Mouse (Mus musculus) hindbrain, embryonic 10.5 days (tissue): ENCODE measurements around the gene Ccdc97. TPM values are rescaled to one million over a fixed set of nuclear protein-coding genes. Genes with fewer than 3 reads are reported as not detected.
A peak's percentile ranks its signal among the peaks of the same experiment; 100 is the strongest.

Source experiments
- DNase-seq: peaks from one replicate; pipeline ENCODE4 v3.0.0-alpha.2; 2017; ENCODE audit warnings: low spot score
- H3K27ac ChIP-seq: fragments of 300-500 bp; sonication (generic); 2 replicates; pipeline ENCODE4 v1.5.1; 2016; ENCODE audit warnings: mild to moderate bottlenecking, moderate library complexity
- H3K27me3 ChIP-seq: fragments of 300-500 bp; sonication (generic); 2 replicates; pipeline ENCODE4 v1.6.1; 2016; ENCODE audit warnings: mild to moderate bottlenecking; ENCODE audit not compliant: poor library complexity, insufficient read depth, severe bottlenecking
- H3K36me3 ChIP-seq: fragments of 300-500 bp; sonication (generic); 2 replicates; pipeline ENCODE4 v1.6.1; 2016; ENCODE audit warnings: mild to moderate bottlenecking, moderate library complexity
- H3K4me1 ChIP-seq: fragments of 300-500 bp; sonication (generic); replicated peaks from 2 replicates; pipeline ENCODE4 v1.6.1; 2016; ENCODE audit warnings: mild to moderate bottlenecking
- H3K4me3 ChIP-seq: fragments of 300-500 bp; sonication (generic); 2 replicates; pipeline ENCODE4 v1.5.1; 2016; ENCODE audit warnings: mild to moderate bottlenecking, moderate library complexity
- H3K9me3 ChIP-seq: fragments of 300-500 bp; sonication (generic); 2 replicates; pipeline ENCODE4 v1.6.1; 2016; ENCODE audit warnings: mild to moderate bottlenecking, moderate library complexity
- whole genome bisulfite sequencing: fragments of 180-500 bp; shearing (Covaris S2); methylation state at CpG from one replicate; pipeline ENCODE4 v1.1.7; 2016; 5-methylcytosine and 5-hydroxymethylcytosine counted together
- polyA plus RNA-seq: library from polyadenylated mRNA; unstranded; fragments of >200 nt; fragmentation: Nextera tagmentation; extraction: Ambion mirVana; gene quantifications from 2 replicates; pipeline ENCODE4 v1.2.1, GENCODE M21; 2016

Ccdc97 gene
- polyA plus RNA-seq, 1 experiment from 2014 or later = 44.0 TPM

DNA sequence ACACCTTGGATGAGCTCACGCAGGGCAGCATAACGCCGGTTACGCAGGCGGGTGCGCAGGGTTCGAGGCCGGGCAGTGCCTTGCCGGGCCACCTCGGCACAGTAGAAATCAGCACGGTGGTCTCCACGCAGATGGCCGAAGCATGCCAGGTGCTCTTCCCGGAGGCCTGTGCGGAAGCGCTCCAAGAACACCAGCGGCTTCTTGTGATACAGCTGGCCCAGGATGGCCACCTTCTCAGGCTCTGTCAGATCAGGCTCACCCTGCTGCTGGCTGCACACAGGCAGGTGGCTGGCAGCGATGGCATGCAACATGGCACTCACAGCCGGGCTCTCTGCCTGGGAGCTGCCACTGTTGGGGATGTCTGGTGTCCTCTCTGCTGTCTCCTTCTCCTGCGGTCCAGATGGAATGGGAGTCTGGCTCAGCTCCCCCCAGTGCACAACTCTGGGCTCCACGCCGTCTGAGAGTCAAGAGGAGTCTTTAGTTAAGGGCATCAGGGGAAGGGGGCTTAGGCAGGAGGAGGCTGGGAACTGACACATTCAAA lies 3.1 kb downstream of the Ccdc97 start:
- Histone ChIP-seq H3K4me1 (peaks cover 38% of the 10 kb centered on the region), H3K27ac (no peak overlapping the region), H3K4me3 (no peak overlapping the region), H3K9me3 (0 out of 2 replicates have a peak, but pooled peaks cover 2% of the 10 kb centered on the region), H3K27me3 (no peaks in the 10 kb centered on the region), H3K36me3 (peaks cover 66% of the 10 kb centered on the region)
- DNase-seq = no peak
- 97% methylated on average over 22 of the region's 22 CpGs for WGBS

DNA sequence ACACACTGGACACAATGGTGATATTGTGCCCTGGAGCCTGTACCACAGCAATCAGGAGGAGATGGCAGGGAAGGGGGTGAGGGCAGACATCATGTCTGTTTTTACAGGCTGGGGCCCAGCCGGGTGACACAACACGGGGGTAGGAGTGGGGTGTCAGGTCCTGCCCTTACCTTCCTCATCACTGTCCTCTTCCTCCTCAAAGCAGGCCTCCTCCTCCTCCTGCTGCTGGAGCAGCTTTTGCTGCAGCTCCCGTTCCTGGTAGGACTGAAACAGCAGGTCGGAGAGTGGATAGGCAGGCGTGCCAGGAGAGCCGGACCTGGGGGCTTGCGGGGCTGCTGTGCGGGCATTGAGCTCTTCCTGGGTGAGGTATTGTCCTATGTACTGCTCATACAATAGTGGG lies 4.3 kb downstream of the Ccdc97 start:
- no peaks in the 10 kb centered on the region for H3K27me3 ChIP-seq
- no peak overlapping the region for H3K27ac ChIP-seq
- peaks cover 51% of the 10 kb centered on the region for H3K4me1 ChIP-seq
- peaks cover 58% of the 10 kb centered on the region for H3K36me3 ChIP-seq
- no peak for DNase-seq
- 94% methylated on average over 8 of the region's 8 CpGs for WGBS
- H3K9me3 ChIP-seq = 0 out of 2 replicates have a peak, but pooled peaks cover 2% of the 10 kb centered on the region
- H3K4me3 ChIP-seq = no peak overlapping the region

DNA sequence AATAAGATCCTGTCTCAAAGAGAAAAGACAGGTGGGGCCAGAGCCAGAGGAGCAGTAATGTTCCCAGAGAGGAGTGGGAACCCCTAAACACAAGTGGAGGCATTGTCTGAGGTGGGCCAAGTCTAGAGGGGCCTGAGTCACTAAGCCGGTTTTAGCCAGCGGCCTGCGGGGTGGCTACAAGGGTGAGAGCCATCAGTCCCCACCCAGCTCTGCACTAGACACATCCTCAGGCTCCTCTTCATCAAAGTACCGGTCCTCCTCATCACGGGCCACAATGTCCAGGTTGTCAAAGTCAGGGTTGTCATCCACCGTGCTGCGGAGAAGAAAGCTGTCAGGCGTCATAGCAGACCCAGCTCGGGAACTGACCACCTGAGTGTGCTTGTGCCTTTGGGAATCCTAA lies 6.1 kb downstream of the Ccdc97 start:
- Histone ChIP-seq H3K4me1 (peaks cover 47% of the 10 kb centered on the region), H3K9me3 (0 out of 2 replicates have a peak, but pooled peaks cover 2% of the 10 kb centered on the region), H3K27ac (no peak overlapping the region), H3K27me3 (no peaks in the 10 kb centered on the region), H3K36me3 (peaks cover 58% of the 10 kb centered on the region), H3K4me3 (no peak overlapping the region)
- WGBS = 91% methylated on average over 9 of the region's 9 CpGs
- no peak for DNase-seq

DNA sequence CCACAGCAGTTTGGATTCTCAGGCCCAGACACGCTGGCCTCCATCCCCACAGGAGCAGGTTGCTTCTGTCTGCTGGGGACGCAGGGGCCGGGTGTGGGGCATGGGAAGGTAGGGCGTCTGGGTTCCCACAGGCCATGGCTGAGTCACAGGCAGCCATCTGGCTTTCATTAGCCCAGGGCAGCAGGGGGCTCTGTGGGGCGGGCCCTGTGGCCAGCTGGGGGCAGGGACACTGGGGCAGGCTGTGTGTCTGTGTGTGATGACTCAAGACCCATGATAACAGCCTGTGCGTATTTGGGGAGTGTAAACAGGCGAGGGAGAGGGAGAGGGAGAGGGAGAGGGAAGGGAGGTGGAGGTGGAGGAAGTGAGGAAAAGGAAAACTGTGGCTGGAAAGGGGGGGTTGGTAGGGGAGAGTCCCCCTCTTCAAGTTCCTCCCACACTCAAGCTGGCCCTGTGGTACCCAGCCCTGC lies 7.1 kb downstream of the Ccdc97 start:
- H3K27ac ChIP-seq = peak overlapping the region; percentile 75
- peak overlapping the region; percentile 18; the same call in 1 of the 2 replicates for H3K4me3 ChIP-seq
- peaks cover 53% of the 10 kb centered on the region for H3K36me3 ChIP-seq
- peaks cover 49% of the 10 kb centered on the region for H3K4me1 ChIP-seq
- whole genome bisulfite sequencing = 30% methylated on average over 7 of the region's 7 CpGs
- 0 out of 2 replicates have a peak, but pooled peaks cover 2% of the 10 kb centered on the region for H3K9me3 ChIP-seq
- peak; percentile 70 for DNase-seq
- no peaks in the 10 kb centered on the region for H3K27me3 ChIP-seq

DNA sequence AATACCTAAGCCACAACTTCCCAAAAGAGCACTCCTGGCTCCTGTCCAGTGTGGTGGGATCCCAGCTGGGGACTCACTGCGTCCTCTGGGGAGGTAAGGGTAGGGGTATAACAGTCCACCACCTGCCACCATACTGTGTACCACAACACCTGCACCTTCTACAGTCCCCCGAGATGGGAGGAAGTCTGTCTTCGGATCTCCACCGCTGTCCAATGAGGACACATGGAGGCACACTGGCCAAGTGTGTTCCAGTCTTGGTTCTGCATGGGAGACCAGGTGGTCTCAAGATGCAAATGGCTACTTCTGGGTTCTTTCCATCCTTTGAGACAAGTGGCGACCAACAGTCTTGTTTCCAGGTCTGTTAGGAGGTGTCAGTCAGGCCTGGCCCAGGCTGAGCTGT lies 7.7 kb downstream of the Ccdc97 start:
- no peak overlapping the region for H3K4me3 ChIP-seq

DNA sequence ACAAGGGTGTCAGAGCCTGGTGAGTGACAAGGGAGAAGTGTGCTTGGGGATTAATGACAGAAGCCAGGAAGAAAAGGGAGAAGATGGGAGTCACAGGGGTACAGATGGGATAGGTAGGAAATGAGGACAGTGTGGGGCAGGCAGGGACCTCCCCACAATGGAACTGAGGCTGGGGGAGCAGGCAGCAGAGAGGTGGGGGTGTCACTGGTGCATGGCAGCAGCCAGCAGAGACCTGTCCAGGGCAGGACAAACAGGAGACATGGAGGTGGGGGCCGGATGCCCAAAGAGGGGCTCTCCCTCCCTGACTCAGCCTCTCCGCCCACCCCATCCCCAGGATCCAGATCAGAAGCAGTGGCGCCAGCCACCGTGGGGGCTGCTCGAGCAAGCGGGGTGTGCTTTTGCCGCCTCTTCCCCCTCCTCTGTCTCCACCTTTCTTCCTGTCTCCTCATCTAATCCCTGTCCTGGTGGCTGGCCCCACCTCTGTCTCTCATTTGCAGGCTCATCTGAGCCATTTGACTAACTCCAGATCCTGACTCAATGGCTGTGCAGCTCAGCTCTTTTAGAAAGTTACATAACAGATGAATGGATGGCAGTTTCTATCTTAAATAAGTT lies 8.3 kb downstream of the Ccdc97 start:
- peak overlapping the region; percentile 79 for H3K27ac ChIP-seq
- peaks cover 50% of the 10 kb centered on the region for H3K4me1 ChIP-seq

More for the DNA sequence above, 7.7 kb downstream of the Ccdc97 start:
- WGBS = 57% methylated on average over 5 of the region's 5 CpGs
- H3K4me1 ChIP-seq = peaks cover 50% of the 10 kb centered on the region
- no peaks in the 10 kb centered on the region for H3K27me3 ChIP-seq
- 0 out of 2 replicates have a peak, but pooled peaks cover 2% of the 10 kb centered on the region for H3K9me3 ChIP-seq
- peak overlapping the region; percentile 75 for H3K27ac ChIP-seq
- DNase-seq = no peak
- H3K36me3 ChIP-seq = peaks cover 47% of the 10 kb centered on the region

DNA sequence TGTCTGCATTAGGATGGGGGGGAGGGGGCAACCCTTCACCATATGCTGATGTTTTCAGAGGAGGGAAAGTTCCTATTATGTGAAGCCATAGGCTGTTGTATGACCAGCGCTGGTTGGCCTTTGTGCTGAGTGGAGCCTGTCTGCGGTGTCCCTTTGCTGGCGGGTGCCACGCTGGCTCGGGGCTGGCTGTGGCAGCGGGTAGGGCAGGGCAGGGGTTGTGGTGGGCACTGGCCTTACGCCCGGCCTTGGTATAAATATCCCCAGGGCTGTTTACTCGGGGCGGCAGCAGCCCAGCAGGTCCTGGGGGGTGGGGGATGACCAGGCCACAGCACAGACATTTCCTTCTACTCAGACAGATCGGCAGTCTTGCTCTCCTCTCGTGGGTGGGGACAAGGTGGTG lies 8.9 kb downstream of the Ccdc97 start:
- DNase-seq = no peak
- WGBS = 21% methylated on average over 12 of the region's 12 CpGs
- Histone ChIP-seq H3K27ac (peak overlapping the region; percentile 79), H3K4me3 (peak overlapping the region; percentile 18; the same call in 1 of the 2 replicates), H3K9me3 (no peaks in the 10 kb centered on the region), H3K27me3 (peaks cover 11% of the 10 kb centered on the region; the same call in 1 of the 2 replicates), H3K36me3 (peaks cover 35% of the 10 kb centered on the region), H3K4me1 (peaks cover 52% of the 10 kb centered on the region)

More for the DNA sequence above, 8.3 kb downstream of the Ccdc97 start:
- WGBS = 20% methylated on average over 7 of the region's 7 CpGs
- Histone ChIP-seq H3K36me3 (peaks cover 42% of the 10 kb centered on the region), H3K4me3 (peak overlapping the region; percentile 18), H3K27me3 (peaks cover 4% of the 10 kb centered on the region; the same call in 1 of the 2 replicates), H3K9me3 (0 out of 2 replicates have a peak, but pooled peaks cover under 1% of the 10 kb centered on the region)
- DNase-seq = no peak

DNA sequence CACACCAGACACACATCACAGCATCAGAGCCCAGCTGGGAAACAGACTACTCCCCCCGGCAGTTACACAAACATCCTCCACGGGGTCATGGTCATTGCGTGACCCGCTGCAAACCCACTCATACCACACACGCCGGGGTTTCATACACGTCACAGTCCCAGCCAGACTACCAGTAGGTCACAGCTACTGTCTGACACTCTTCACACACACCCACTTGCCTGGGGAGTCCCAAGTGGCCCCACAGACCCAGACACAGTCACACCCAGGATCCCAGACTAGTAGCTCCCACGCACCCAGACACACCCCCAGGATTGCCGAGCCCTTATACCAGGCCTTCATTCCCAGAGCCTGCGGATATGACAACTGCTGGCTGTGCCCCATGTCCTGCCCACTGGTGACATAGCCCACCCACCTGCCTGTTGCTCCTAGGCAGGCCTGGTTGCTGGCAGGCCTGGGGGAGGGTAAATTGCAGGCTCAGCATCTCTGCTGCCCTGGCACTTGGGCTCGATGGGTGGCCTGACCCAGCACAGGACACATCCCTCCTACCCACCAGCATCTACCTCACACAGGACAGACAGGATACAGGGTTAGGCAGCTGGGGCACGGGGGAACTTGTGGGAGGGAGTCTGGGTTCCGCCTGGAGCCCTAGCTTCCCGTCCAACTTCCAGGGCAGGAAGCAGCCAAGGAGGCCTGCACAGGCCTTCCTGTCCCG lies 11.2 kb downstream of the Ccdc97 start:
- peaks cover 13% of the 10 kb centered on the region for H3K36me3 ChIP-seq
- H3K4me1 ChIP-seq = peaks cover 67% of the 10 kb centered on the region
- H3K9me3 ChIP-seq = no peaks in the 10 kb centered on the region
- no peak overlapping the region for H3K4me3 ChIP-seq
- 61% methylated on average over 15 of the region's 15 CpGs for WGBS
- H3K27ac ChIP-seq = 0 out of 2 replicates have a peak overlapping the region, but pooled peaks have one; percentile 0
- peaks cover 25% of the 10 kb centered on the region for H3K27me3 ChIP-seq
- no peak for DNase-seq

DNA sequence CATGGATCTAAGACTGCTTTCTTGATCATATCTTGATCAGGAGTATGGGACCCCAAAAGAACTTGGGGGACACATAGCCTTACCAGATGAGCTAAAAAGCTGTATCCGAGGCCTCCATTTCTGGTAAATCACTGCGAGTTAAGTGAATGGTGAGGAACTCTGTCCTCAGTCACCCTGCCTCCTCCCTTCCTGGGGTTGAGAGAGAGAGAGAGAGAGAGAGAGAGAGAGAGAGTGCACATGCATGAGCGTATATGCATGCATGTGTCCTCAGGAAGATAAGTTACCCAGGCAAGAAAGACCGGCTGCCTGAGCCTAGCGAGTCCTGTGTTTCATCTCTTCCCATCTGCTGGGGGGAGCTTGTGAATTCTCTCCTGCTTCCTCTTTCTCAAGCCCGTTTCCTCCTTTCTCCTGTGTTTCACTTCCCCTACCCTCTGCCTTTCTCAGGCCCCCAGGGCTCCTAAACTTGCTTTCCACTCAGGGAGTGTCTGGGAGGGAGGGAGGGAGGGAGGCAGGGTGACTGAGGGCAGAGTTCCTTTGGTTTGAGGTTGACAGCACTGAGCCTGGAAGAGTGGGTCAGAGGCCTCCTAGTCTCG lies 12.2 kb downstream of the Ccdc97 start:
- WGBS = 62% methylated on average over 7 of the region's 7 CpGs
- DNase-seq = no peak
- H3K36me3 ChIP-seq = peaks cover 2% of the 10 kb centered on the region; the same call in 1 of the 2 replicates
- H3K27me3 ChIP-seq = peaks cover 25% of the 10 kb centered on the region
- H3K4me1 ChIP-seq = peaks cover 56% of the 10 kb centered on the region
- peaks cover 5% of the 10 kb centered on the region for H3K9me3 ChIP-seq
- peak overlapping the region; percentile 24; the same call in 1 of the 2 replicates for H3K27ac ChIP-seq
- no peak overlapping the region for H3K4me3 ChIP-seq

DNA sequence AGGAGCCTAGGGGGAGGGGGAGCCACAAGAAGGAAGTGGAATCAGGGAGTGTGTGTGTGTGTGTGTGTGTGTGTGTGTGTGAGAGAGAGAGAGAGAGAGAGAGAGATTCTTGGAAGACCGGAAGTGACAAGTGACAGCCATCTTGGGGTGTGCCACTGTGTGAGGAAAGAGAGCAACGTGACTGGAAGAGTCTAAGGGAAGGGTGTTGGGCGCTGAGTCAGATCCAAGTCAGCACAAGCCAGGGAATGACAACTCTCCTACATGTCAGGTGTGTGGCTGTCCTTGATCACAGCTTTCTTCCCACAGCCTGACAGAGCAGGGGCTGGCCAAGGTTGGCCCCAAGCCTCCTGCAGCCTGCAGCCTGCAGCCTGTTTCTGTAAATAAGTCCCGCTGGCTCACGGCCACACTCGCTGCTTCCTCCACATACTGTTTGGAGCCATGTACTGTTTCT lies 13.1 kb downstream of the Ccdc97 start:
- H3K4me1 ChIP-seq = peaks cover 48% of the 10 kb centered on the region
- no peak for DNase-seq
- H3K27ac ChIP-seq = no peak overlapping the region
- 67% methylated on average over 6 of the region's 6 CpGs for WGBS
- no peaks in the 10 kb centered on the region for H3K36me3 ChIP-seq
- H3K4me3 ChIP-seq = no peak overlapping the region
- peaks cover 10% of the 10 kb centered on the region for H3K9me3 ChIP-seq
- peaks cover 25% of the 10 kb centered on the region for H3K27me3 ChIP-seq

DNA sequence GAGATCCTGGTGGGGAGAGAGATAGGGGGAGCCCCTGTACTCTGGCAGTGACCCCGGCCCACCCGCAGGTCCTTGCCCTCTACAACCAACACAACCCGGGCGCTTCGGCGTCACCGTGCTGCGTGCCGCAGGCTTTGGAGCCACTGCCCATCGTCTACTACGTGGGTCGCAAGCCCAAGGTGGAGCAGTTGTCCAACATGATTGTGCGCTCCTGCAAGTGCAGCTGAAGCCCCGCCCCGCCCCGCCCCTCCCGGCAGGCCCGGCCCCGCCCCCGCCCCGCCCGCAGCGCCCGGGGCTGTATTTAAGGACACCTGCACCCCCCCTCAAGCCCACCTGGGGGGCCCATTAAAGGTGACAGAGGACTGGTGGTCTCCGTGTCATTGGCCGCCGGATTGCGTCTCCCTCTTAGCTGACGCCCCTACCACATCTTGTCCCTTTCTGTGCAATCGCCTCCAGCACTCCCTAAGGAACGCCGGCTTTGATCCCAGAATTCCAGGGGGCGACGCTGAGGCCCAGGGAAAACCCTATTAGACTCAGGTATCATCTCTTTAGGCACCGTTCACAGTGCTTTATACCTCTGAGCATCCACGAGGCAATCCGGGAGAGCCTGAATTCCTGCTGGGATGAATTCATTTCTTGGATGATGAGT lies 14.0 kb downstream of the Ccdc97 start:
- no peak for DNase-seq

More for the DNA sequence above, 14.0 kb downstream of the Ccdc97 start:
- Histone ChIP-seq H3K36me3 (no peaks in the 10 kb centered on the region), H3K9me3 (peaks cover 15% of the 10 kb centered on the region), H3K4me3 (peak overlapping the region; percentile 55), H3K27ac (peak overlapping the region; percentile 14; the same call in 1 of the 2 replicates), H3K4me1 (peaks cover 38% of the 10 kb centered on the region), H3K27me3 (peaks cover 25% of the 10 kb centered on the region)
- 3% methylated on average over 37 of the region's 37 CpGs for WGBS
